Mouse (Mus musculus) heart, embryonic 14.5 days (tissue): ENCODE measurements around the gene Mbd4. TPM values are rescaled to one million over a fixed set of nuclear protein-coding genes. Genes with fewer than 3 reads are reported as not detected.
A peak's percentile ranks its signal among the peaks of the same experiment; 100 is the strongest.
"Not testable (repeated sequence)": the region's sequence is repeated elsewhere in the genome, so short reads cannot be mapped to it uniquely, and the experiment has no call there.

Experiments used
- ATAC-seq: fragments of 200-750 bp; cut with Nextera tagmentation; 2 replicates; pipeline ENCODE4 v1.8.0; 2017; ENCODE audit warnings: low read depth, moderate TSS enrichment; ENCODE audit not compliant: insufficient number of reproducible peaks, insufficient read depth, low FRiP score
- H3K27ac ChIP-seq, 2 experiments: fragments of 200-500 bp in 1 of 2; fragments of 300-500 bp in 1 of 2; sonication (generic) in 1 of 2; replicated peaks in 1 of 2; 2 replicates each; pipeline ENCODE4 v1.5.1; 2012 to 2014; ENCODE audit warnings: low read depth in 2 of 2, low read length in 2 of 2, control low read depth in 1 of 2, mild to moderate bottlenecking in 1 of 2, mixed read lengths in 1 of 2; ENCODE audit not compliant: control insufficient read depth in 1 of 2, insufficient read depth in 1 of 2
- H3K27me3 ChIP-seq: fragments of 300-500 bp; sonication (generic); 2 replicates; pipeline ENCODE4 v1.6.1; 2014; ENCODE audit warnings: mild to moderate bottlenecking, low read length, control low read depth; ENCODE audit not compliant: control insufficient read depth, insufficient read depth
- H3K36me3 ChIP-seq: fragments of 300-500 bp; sonication (generic); 2 replicates; pipeline ENCODE4 v1.6.1; 2014; ENCODE audit warnings: mild to moderate bottlenecking, control low read depth, low read length, mixed read lengths; ENCODE audit not compliant: control insufficient read depth, insufficient read depth
- H3K4me1 ChIP-seq, 2 experiments: fragments of 200-500 bp in 1 of 2; fragments of 300-500 bp in 1 of 2; sonication (generic) in 1 of 2; 2 replicates each; pipeline ENCODE4 v1.6.1; 2012 to 2014; ENCODE audit warnings: low read length in 2 of 2, control low read depth in 1 of 2, mixed read lengths in 1 of 2; ENCODE audit not compliant: control insufficient read depth in 2 of 2, insufficient read depth in 2 of 2
- H3K4me2 ChIP-seq: fragments of 300-500 bp; sonication (generic); 2 replicates; pipeline ENCODE4 v1.6.1; 2014; ENCODE audit warnings: mild to moderate bottlenecking, low read length
- H3K4me3 ChIP-seq, 2 experiments: fragments of 200-500 bp in 1 of 2; fragments of 300-500 bp in 1 of 2; sonication (generic) in 1 of 2; 2 replicates each; pipeline ENCODE4 v1.5.1; 2012 to 2014; ENCODE audit warnings: low read length in 2 of 2, mild to moderate bottlenecking in 2 of 2, control low read depth in 1 of 2, low read depth in 1 of 2, moderate library complexity in 1 of 2; ENCODE audit not compliant: control insufficient read depth in 1 of 2, insufficient read depth in 1 of 2
- H3K9ac ChIP-seq: fragments of 300-500 bp; sonication (generic); 2 replicates; pipeline ENCODE4 v1.6.1; 2014; ENCODE audit warnings: mild to moderate bottlenecking, low read length
- H3K9me3 ChIP-seq: fragments of 300-500 bp; sonication (generic); 2 replicates; pipeline ENCODE4 v1.6.1; 2016; ENCODE audit warnings: low read length, control low read depth; ENCODE audit not compliant: control insufficient read depth
- WGBS: fragments of 180-500 bp; shearing (Covaris S2); extraction: QIAGEN DNeasy Blood & Tissue Kit; methylation state at CpG from one replicate; pipeline ENCODE4 v1.1.7; 2014; 5-methylcytosine and 5-hydroxymethylcytosine counted together
- polyA plus RNA-seq: library from polyadenylated mRNA; unstranded; fragments of >200 nt; fragmentation: Nextera tagmentation; extraction: Ambion mirVana; gene quantifications from 2 replicates; pipeline ENCODE4 v1.2.1, GENCODE M21; 2014

Gene Mbd4
- polyA plus RNA-seq, 1 experiment from 2014 or later = 7.6 TPM

DNA sequence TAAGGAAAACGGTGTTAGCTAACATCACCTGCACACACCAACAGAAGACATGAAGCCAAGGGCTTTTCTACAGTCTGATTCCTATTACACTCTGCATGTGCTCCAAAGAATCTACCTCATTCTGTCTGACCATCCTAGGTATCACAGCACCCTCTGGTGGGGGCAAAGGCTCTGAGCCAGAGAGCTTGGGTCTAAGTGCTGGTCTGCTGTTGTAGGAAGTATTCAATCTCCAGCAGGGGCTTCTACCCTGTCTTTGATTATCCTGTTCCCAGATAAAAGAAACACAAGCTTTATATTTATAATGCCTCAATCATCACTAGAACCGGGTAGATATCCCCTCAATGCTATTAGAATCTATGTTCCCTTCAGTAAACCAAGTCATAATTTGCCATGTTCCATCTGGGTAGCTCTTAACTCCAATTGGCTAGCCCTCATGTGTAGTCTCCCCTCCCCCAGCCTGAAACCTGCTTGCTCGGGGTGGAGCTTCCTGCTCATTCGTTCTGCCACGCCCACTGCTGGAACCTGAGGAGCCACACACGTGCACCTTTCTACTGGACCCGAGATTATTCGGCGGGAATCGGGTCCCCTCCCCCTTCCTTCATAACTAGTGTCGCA lies 29.2 kb downstream of the Mbd4 start:
- Histone ChIP-seq H3K4me3 (peak overlapping the region in 1 of 2 experiments; percentile 18; a peak in 1 of 4 replicates), H3K4me2 (peak overlapping the region; percentile 58)
- H3K27me3 ChIP-seq, H3K4me1 ChIP-seq, H3K9me3 ChIP-seq, H3K27ac ChIP-seq, H3K36me3 ChIP-seq, H3K9ac ChIP-seq: not testable (repeated sequence)
- peak; percentile 85 for ATAC-seq
- WGBS = 5% methylated on average over 4 of the region's 11 CpGs

DNA sequence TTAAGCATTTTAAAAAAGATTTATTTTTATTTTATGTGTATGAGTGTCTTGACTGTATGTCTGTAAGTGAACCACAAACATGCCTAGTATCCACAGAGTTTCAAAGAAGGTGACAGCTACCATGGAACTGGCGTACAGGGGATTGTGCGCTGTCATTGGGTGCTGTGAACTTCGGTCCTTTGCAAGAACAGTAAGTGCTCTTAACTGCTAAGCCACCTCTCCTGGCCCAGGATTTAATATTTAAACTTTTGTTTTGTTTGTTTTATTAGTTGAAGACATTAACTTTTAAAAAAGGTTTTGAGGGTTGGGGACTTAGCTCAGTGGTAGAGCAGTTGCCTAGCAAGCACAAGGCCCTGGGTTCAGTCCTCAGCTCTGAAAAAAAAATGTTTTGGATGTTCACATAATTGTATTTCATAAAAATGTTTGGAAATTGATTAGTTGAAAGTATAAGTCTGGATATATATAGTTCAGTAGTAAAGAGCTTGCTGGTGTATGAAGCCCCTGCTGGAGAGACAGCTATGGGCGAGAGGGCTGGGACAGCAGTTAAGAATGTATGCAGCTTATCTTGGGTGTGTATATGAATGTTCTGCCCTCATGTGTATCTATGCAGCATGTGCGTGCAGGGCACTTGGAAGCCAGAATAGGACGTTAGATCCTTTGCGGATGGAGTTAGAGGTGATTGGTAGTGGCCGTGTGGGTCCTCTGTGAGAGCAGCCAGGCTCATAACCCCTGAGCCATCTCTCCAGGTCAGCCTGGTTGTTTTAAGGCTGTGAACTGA lies 31.8 kb downstream of the Mbd4 start:
- Histone ChIP-seq H3K27me3 (no peaks in the 10 kb centered on the region), H3K4me3 (no peak overlapping the region), H3K9ac (no peak overlapping the region), H3K27ac (no peak overlapping the region), H3K4me2 (no peak overlapping the region), H3K4me1 (no peaks in the 10 kb centered on the region; a peak in 1 of 4 replicates), H3K36me3 (no peaks in the 10 kb centered on the region), H3K9me3 (no peaks in the 10 kb centered on the region)
- WGBS = 74% methylated on average over 8 of the region's 8 CpGs
- no peak for ATAC-seq

DNA sequence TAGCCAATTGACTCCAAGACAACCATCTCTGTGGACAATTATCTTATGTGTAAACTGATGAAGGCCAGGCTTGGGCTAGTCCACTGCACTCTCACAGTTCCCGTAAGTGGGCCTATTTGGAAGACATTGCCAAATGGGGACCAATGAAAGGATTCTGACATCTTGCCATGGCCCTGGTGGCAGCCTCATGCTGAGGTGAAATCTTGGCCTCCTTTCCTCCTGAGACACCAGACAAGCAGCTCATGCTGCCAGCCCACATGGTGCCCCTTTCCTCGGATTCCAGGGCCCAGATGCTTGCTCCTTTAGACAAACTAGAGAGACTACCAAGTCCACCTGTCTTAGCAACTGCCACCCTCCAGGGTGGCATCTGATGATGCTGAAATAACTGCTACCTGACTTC lies 35.0 kb downstream of the Mbd4 start:
- Histone ChIP-seq H3K4me2 (no peak overlapping the region), H3K27ac (no peak overlapping the region), H3K27me3 (no peaks in the 10 kb centered on the region), H3K4me3 (no peak overlapping the region), H3K36me3 (no peaks in the 10 kb centered on the region), H3K4me1 (peaks cover 8 to 11% of the 10 kb centered on the region in 2 experiments), H3K9ac (no peak overlapping the region), H3K9me3 (no peaks in the 10 kb centered on the region)
- no peak for ATAC-seq
- 65% methylated on average over 2 of the region's 2 CpGs for WGBS

DNA sequence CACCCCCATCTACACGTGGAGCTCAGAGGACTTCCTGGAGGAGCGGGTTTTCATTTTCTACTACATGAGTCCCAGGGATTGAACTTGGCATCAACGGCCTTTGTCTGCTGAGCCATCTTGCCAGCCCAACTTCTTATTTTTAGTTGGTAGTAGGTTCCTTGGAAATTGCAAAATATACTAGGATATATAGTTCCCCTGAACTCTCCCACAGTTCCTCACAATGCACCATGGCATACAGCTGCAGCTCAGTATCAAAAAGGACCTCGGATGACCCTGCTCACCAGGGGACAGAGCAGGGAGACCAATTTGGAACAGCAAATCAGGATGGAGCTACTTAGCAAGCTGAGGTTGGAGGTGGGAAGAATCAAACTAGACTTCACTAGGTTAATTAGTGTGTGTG lies 38.1 kb downstream of the Mbd4 start:
- 71% methylated on average over 4 of the region's 4 CpGs for WGBS
- no peaks in the 10 kb centered on the region for H3K27me3 ChIP-seq
- H3K4me2 ChIP-seq = no peak overlapping the region
- no peak overlapping the region for H3K9ac ChIP-seq
- peaks cover 8 to 11% of the 10 kb centered on the region in 2 experiments for H3K4me1 ChIP-seq
- H3K4me3 ChIP-seq = no peak overlapping the region
- no peaks in the 10 kb centered on the region for H3K36me3 ChIP-seq
- no peaks in the 10 kb centered on the region for H3K9me3 ChIP-seq
- H3K27ac ChIP-seq = no peak overlapping the region
- ATAC-seq = no peak

DNA sequence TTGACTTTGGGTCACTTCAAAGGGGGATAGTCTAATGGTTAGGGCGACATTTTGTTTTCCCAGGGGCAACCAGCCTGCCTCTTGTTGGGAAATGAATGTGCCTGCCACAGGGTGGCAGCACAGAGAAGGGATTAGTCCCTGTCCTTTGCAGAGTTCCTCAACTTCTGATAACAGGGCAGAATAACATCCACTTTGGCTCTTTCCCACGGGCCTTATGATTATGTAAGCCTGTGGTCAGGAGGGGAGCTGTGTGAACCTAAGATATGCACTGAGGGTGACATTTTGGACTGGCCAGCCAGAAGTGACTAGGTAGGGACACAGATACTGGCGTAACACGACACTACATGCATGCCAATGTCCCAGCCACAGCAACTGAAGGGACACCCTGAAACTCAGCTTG lies 39.1 kb downstream of the Mbd4 start:
- Histone ChIP-seq H3K4me3 (no peak overlapping the region), H3K9ac (no peak overlapping the region), H3K36me3 (no peaks in the 10 kb centered on the region), H3K4me1 (peaks cover 8 to 11% of the 10 kb centered on the region in 2 experiments), H3K4me2 (no peak overlapping the region), H3K27me3 (no peaks in the 10 kb centered on the region), H3K27ac (peak overlapping the region in 1 of 2 experiments; percentile 32; a peak in 1 of 4 replicates), H3K9me3 (no peaks in the 10 kb centered on the region)
- ATAC-seq = peak; percentile 55
- WGBS = 26% methylated on average over 4 of the region's 4 CpGs

DNA sequence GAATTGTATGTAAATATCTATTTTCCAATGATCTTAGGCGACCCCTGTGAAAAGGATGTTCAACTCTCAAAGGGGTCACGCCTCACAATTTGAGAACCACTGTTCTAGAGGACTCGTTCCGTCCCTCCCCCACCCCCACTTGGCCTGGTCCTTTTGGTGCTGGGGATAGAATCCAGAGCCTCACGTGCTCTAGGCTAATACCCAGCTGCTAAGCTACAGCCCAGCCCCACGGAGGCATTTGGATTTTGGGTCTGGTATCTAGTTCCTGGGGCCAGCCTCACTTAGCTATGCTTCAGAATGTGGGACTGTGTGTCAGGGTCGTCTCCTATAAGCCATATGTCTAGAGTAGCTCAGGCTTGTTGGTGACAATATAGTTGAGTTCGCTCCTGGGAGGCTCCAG lies 41.6 kb downstream of the Mbd4 start:
- ATAC-seq = no peak
- Histone ChIP-seq H3K4me1 (peaks cover 17 to 20% of the 10 kb centered on the region in 2 experiments), H3K4me2 (no peak overlapping the region), H3K36me3 (peaks cover 10% of the 10 kb centered on the region), H3K4me3 (no peak overlapping the region), H3K9ac (no peak overlapping the region), H3K9me3 (no peaks in the 10 kb centered on the region), H3K27me3 (no peaks in the 10 kb centered on the region), H3K27ac (no peak overlapping the region)
- 63% methylated on average over 8 of the region's 8 CpGs for WGBS

DNA sequence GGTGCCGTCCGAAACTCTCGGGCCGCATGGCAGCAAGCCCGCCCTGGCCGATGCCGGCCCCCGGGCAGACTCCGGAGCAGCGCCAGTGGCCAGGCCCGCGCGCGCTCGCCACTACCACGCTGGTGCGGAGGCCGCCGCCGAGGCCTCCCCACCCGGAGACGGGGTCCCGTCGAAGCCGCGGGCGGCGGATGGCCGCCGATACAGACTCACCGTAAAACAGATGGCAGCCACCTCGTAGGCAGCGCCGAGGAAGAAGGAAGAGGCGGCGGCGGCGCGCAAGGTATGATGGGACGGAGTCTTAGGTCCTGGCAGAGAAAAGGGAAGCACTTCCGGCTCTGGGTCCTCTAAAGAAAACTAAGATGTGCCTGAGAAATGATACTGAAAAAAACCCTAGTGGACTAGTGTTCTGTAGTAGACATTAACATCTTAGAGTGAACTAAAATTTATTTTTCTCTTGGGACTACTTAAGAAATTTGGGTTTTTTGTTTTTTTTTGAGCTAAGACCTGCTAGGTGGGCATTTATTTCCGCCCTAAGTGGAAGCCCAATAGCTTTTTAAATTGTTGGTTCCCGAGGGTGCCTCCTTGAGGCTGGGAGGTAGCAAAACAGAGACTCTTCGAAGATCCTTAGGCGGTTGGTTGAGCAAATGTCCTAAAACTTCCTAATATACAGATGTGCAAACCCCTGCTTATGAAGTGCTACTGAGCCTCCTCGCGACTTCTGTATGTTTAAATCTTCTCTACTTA lies 44.5 kb downstream of the Mbd4 start, which contains the start of gene Rpl32:
Gene Rpl32, minus strand, starts transcription at position 260 of the 744 bp plus-strand sequence.
- H3K27ac ChIP-seq = peak within 1 kb of the TSS; percentile 92 to 94
- H3K4me1 ChIP-seq = peaks cover 13 to 21% of the 10 kb centered on the region in 2 experiments
- H3K4me2 ChIP-seq = peak within 1 kb of the TSS; percentile 83
- H3K9me3 ChIP-seq = no peaks in the 10 kb centered on the region
- no peaks in the 10 kb centered on the region for H3K27me3 ChIP-seq
- peak within 1 kb of the TSS; percentile 92 to 98 for H3K4me3 ChIP-seq
- ATAC-seq = peak; percentile 63
- WGBS = under 1% methylated on average over 44 of the region's 47 CpGs
- peak within 1 kb of the TSS; percentile 99 for H3K9ac ChIP-seq
- peaks cover 40% of the 10 kb centered on the region for H3K36me3 ChIP-seq
